ENCODE assay signal across 23 mouse cellular contexts in the genomic region with DNA sequence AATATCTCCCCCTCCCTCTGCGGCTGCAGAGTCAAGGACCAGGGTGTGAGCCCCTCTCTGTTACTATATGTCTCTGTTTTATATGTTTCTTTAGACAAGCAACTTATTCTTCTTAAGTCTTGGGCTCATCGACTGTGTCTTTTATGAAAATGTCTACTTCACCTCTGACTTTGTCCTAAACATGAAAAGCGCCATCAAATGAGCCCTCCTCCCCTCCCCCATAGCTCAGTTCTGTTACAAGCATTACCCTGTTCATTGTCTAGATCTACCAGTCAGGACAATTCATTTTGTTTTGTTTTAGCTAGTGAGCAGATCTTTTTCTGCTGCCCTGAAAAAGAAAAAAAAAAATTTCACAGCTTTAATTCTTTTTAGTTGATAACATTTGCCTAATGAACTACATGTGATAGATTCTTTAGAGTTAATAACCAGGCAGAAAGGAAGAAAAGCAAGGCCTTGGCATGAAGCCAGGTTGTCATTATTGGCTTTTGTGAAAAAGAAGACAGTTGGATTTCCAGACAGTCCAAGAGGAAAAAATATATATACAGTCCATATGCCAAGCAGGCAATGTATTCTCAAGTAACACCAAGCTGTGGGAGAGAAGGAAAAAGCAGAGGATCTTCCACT. TPM values are rescaled to one million over a fixed set of nuclear protein-coding genes. Genes with fewer than 3 reads are reported as not detected.
DNase-seq lines count a peak whose midpoint lies in the region; ATAC-seq lines count a peak whose summit lies in the region.
"Had no signal": no experiment of that assay in that cellular context is flagged by ENCODE, and none has a peak within 500 bp of the region (broad histone marks: within the 10 kb centered on the region; RNA-seq: fewer than 3 reads in every experiment).

No protein-coding gene starts in this region.

- no peak overlapping the region for H3K9ac ChIP-seq in forebrain, embryonic 16.5 days (replicated peaks; ENCODE audit: low read depth, low read length)
- H3K9ac ChIP-seq in forebrain, embryonic 12.5 days, result no peak overlapping the region

- no peaks in the 10 kb centered on the region for H3K36me3 ChIP-seq in forebrain, embryonic 10.5 days (replicated peaks)
- H3K36me3 ChIP-seq in forebrain, embryonic 16.5 days (ENCODE audit: control insufficient read depth, insufficient read depth), result no peaks in the 10 kb centered on the region
- no peaks in the 10 kb centered on the region for H3K36me3 ChIP-seq in forebrain, embryonic 12.5 days (replicated peaks)

- H3K4me2 ChIP-seq in forebrain, embryonic 16.5 days (ENCODE audit: low read length), result no peak overlapping the region
- 0 out of 2 replicates have a peak overlapping the region, but pooled peaks have one; percentile 11 for H3K4me2 ChIP-seq in forebrain, embryonic 12.5 days
- H3K4me2 ChIP-seq: liver, embryonic 11.5 days; midbrain, embryonic 11.5 days had no signal

- no peak for DNase-seq in forebrain, embryonic 10.5 days (ENCODE audit: extremely low spot score, low spot score)
- peak; percentile 33 to 36 for DNase-seq in right cerebral cortex, postnatal 10 days (ENCODE audit: low spot score in 2 of 2)
- DNase-seq in right cerebral cortex, postnatal 36 days (ENCODE audit: low spot score in 2 of 2), result no peak
- no peak for DNase-seq in kidney, adult 11 months
- no peak for DNase-seq in urinary bladder, postnatal 14 days (ENCODE audit: low spot score)
- DNase-seq: cerebellum, adult 2 months; cerebellum, postnatal 36 days; gastrocnemius, postnatal 14 days; heart, adult 18-20 months; heart, postnatal 36 days; kidney, adult 2 months; kidney, postnatal 14 days; left cerebral cortex, postnatal 4 days; lung, adult 18-20 months; right cerebral cortex, adult 18-20 months had no signal

- H3K4me3 ChIP-seq in forebrain, embryonic 10.5 days, result no peak overlapping the region
- no peak overlapping the region for H3K4me3 ChIP-seq in forebrain, embryonic 16.5 days (replicated peaks; ENCODE audit: low read length)
- H3K4me3 ChIP-seq in forebrain, embryonic 12.5 days (replicated peaks), result no peak overlapping the region
- H3K4me3 ChIP-seq: erythroblast, embryonic 14.5 days; layer of hippocampus, adult 2 months had no signal

- H3K4me1 ChIP-seq in forebrain, embryonic 10.5 days, result peaks cover 55% of the 10 kb centered on the region
- peaks cover 12% of the 10 kb centered on the region for H3K4me1 ChIP-seq in forebrain, embryonic 16.5 days (replicated peaks; ENCODE audit: control insufficient read depth, insufficient read depth, low read length)
- H3K4me1 ChIP-seq in forebrain, embryonic 12.5 days, result peaks cover 37% of the 10 kb centered on the region

- 64% methylated on average over 3 of the region's 3 CpGs for WGBS in forebrain, embryonic 10.5 days
- 27% methylated on average over 3 of the region's 3 CpGs for WGBS in forebrain, embryonic 16.5 days
- 54% methylated on average over 3 of the region's 3 CpGs for WGBS in forebrain, embryonic 12.5 days

- no peaks in the 10 kb centered on the region for H3K27me3 ChIP-seq in forebrain, embryonic 10.5 days (ENCODE audit: poor library complexity, severe bottlenecking)
- H3K27me3 ChIP-seq in forebrain, embryonic 16.5 days (replicated peaks; ENCODE audit: control insufficient read depth, insufficient read depth, low read length), result no peaks in the 10 kb centered on the region
- no peaks in the 10 kb centered on the region for H3K27me3 ChIP-seq in forebrain, embryonic 12.5 days
- H3K27me3 ChIP-seq: CH12.LX had no signal

- no peaks in the 10 kb centered on the region for H3K9me3 ChIP-seq in forebrain, embryonic 10.5 days
- H3K9me3 ChIP-seq in forebrain, embryonic 16.5 days (ENCODE audit: control insufficient read depth, low read length), result no peaks in the 10 kb centered on the region
- no peaks in the 10 kb centered on the region for H3K9me3 ChIP-seq in forebrain, embryonic 12.5 days

- ATAC-seq in forebrain, embryonic 16.5 days, result no peak
- no peak for ATAC-seq in forebrain, embryonic 12.5 days (ENCODE audit: low FRiP score)

- H3K27ac ChIP-seq in forebrain, embryonic 10.5 days, result peak overlapping the region; percentile 76
- H3K27ac ChIP-seq in forebrain, embryonic 16.5 days (ENCODE audit: low read length), result no peak overlapping the region
- H3K27ac ChIP-seq in forebrain, embryonic 12.5 days, result peak overlapping the region; percentile 43
- H3K27ac ChIP-seq: layer of hippocampus, adult 2 months; macrophage had no signal

RNA-seq across cellular contexts. Expression of a gene that starts 14.4 kb away (rescaled TPM):
- polyA plus RNA-seq in forebrain, embryonic 10.5 days (2016; fragmentation: Nextera tagmentation; extraction: Ambion mirVana), result 5.0 and 5.4 TPM in 2 replicates
- polyA plus RNA-seq in forebrain, embryonic 16.5 days (2015; fragmentation: Nextera tagmentation; extraction: Ambion mirVana), result 2.8 and 3.5 TPM in 2 replicates
- polyA plus RNA-seq in forebrain, embryonic 12.5 days (2016; fragmentation: Nextera tagmentation; extraction: Ambion mirVana), result 6.5 and 11.6 TPM in 2 replicates
- polyA plus RNA-seq: erythroblast, embryonic 14.5 days; macrophage had no signal

Comparison
In these comparisons a context has a peak if more than half of its experiments do, and no peak if none do; other contexts are left out.
1. DNase-seq: peak in right cerebral cortex, postnatal 10 days (2 of 2); none in forebrain, embryonic 10.5 days (single experiment), right cerebral cortex, postnatal 36 days (0 of 2), kidney, adult 11 months (single experiment) and urinary bladder, postnatal 14 days (single experiment).